Mouse (Mus musculus): ENCODE measurements around the gene Cdc37.
"Not testable (repeated sequence)": the region's sequence is repeated elsewhere in the genome, so short reads cannot be mapped to it uniquely, and the experiment has no call there.

The Cdc37 gene

DNA sequence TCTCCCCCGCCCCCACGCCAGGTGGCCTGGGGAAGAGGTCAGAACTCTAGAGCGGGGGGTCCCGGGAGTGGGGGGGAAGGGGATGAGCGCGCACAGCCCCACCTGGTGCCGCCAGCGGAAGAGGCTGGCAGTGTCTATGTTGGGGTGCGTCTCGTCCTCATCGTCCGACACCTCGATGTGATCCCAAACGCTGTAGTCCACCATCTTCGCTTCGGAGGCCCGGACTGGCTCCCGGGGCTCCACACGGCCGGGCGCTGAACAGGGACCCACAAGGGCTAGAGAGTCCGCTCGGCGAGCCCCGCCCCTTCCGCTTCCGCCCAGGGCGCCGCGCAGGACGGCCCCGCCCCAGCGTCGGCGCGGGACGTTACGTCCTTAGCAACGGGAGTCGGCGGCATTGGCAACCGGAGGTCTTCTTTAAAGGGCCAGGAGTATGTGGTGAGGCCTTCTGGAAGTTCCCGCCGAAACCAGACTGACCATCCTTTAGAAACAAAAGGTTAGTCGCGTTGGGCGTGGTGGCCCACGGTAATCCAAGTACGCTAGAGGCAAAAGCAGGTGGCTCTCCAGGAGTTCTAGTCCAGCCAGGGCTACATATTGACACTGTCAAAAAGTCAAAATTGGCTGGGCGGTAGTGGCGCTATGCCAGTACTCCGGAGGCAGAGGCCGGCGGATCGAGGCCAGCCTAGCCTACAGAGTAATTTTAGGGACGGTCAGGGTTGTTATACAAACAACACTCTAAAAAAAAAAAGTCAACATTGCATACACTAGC, at the start of gene Cdc37:
Cdc37 (minus strand) TSS at position 329 of the 766 bp plus-strand sequence.
- in situ Hi-C loops (cut with MboI; ENCODE audit: low sequenced_read_pairs) = no loop called here

DNA sequence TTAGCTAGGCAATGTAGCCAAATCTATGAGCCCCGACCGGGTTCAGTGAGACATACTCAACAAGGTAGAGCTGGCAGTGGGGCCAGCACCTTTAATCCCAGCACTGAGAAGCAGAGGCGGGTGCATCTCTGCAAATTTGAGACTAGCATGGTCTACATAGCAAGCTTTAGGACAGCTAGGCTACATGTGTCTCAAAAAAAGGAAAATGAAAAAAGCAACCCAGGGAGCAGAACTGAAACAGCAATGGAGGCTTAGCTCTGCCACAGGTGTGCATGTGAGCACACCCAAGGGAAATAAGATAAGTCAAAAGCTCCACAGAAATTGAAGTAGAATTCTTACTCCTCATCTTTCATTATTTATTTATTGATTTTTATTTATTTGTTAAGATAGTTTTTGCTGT, 49.2 kb upstream of the Cdc37 start:
- in situ Hi-C loops (cut with MboI; ENCODE audit: low sequenced_read_pairs) = no loop called here

DNA sequence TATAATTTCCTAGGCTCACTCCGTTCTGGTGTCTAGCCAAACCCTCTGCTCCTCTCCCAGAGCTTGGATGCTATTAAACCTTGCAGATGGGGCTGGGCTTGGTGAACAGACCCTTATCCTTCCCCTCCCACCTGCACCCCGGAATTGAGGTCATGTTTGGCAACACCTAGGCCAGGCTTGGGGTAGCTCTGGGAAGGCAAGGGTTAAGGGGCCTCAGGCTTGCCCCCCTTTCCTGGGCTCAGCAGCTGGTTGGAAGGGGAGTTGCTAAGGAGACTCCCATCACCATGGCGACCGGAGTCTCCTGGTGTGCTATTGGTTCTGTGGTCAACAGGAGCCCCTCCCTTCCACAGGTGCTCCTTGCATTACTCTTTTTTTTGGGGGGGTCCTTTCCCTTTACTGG, 48.2 kb upstream of the Cdc37 start:
- in situ Hi-C loops (cut with MboI; ENCODE audit: low sequenced_read_pairs) = no loop called here

DNA sequence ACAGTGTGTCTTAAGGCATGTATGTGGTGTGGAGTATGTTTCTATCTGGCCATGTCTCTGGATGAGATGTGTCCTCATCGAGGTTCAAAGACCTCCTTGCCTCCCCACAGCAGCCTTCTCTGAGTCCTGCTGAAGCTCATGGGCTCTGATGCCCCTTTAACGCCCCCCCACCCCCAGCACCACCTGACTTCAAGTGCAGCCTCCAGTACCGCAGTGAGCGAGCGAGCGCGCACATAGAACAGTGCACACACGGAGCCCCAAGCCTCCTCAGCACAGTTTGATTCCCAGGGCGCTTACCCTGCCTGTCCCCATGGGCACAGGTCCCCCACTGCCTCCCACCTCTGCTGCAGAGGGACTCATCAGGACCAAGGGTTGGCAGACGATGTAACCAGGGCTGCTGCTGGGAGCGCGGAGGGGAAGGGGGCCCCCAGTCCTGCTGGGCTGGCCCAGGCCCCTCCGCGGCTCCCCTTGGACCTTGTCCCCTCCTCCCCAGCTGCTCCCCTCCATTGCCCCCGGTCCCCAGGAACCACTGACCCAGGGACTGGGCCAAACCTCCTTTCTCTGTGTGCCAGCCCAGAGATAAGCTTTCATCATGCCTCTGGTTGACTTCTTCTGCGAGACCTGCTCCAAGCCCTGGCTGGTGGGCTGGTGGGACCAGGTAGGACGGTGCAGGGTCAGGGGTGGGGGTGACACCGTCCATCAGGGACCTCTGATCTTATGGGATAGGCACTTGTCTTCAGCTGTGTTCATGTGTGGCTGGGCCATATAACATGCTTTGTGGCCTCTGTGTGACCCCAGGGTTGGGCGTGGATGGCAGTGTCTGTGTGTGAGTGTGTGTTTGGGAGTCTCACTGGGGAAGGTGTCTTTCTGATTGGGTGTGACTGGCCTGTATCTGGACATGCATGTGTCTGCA, 47.0 kb upstream of the Cdc37 start:
- in situ Hi-C loops (cut with MboI; ENCODE audit: low sequenced_read_pairs) = no loop called here

DNA sequence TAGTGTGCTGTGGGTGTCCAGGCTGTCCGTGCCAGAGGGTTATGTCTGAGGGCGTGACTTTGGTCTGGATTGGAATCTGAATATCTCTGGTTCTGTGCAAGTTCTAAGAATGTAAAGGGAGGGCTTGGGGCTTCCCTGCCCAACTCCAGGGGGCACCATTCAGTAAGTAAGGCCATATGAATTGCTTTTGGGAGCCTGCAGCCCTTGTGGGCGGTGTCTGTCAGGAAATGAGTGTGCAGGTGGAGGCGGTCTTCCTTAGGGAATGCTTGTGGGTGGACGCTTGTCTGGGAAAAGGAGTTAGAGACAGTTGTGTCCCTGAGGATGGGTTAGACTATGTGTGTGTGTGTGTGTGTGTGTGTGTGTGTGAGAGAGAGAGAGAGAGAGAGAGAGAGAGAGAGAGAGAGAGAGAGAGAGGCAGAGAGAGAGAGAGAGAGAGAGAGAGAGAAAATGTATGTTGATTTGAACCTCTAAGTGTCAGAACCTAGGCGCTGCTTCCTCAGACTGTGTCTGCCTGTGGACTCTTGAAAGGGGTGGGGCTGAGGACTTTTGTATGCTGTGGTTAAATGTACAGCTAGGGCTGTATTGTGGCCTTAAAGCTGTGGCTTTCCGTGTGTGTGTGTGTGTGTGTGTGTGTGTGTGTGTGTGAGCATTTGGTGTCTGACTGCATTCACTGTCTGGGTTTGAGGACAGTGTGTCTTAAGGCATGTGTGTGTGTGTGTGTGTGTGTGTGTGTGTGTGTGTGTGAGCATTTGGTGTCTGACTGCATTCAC, 46.1 kb upstream of the Cdc37 start:
- in situ Hi-C loops (cut with MboI; ENCODE audit: low sequenced_read_pairs) = not testable (repeated sequence)

DNA sequence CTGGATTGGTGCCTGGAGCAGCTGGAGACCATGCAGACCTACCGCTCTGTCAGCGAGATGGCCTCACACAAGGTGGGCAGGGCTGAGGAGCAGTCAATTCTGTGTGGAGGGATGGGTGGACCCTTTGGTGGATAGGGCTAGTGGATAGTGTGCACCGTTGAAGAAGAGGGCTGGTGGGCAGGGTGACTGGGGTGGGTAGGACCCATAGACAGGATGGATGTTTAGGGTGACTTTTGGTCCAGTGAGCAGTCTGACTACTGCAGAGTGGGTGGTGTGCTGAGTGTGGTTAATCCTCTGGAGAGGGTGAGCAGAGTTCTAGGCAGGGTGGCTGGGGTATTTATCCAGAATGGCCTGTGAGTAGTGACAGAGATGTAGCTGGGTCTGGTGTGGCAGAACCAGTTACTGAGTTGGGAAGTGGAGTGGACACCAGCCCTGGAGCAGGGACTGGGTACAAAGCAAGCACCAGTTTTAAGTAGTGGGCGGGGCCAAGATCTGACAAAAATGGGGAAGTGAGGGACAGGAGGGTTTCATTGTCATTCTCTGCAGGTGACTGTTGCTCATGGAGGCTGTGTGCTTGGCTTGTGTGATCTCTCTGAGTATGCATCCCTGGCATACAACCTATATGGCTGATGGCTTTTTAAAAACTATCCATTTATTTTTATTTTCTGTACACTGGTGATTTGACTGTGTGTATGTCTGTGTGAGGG, 45.2 kb upstream of the Cdc37 start:
- in situ Hi-C loops (cut with MboI; ENCODE audit: low sequenced_read_pairs) = no loop called here

DNA sequence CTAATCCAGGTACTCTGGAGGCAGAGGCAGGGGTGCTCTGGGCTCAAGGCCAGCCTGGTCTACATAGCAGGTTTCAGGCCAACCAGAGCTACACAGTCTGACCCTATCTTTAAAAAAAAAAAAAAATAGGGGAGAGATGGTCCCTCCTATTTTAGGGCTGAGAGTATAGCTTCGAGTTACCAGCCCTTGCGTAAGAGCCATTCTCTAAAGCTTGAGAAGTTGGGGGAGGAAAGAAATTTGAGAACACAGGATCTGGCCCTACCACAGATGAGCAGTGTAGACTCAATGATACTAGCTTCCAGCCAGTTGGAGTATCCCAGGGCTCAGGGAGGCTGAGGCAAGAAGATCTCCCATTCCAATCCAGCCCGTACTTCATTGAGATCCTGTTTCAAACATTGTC, 44.0 kb upstream of the Cdc37 start:
- in situ Hi-C loops (cut with MboI; ENCODE audit: low sequenced_read_pairs) = no loop called here

DNA sequence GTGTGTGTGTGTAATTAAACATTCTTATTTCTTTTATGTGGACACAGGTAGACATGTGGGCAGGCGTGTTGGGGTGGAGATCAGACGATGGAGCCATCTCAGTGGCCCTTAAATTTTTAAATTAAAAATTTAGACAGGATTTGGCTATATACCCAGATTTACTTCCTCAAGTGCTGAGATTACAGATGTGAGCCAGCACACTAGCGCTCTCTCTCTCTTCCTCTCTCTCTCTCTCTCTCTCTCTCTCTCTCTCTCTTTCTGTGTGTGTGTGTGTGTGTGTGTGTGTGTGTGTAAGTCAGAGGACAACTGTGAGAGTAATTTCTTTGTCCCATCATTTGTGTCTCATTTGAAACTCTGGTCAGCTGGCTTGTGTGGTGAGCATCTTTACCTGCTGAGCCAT, 40.9 kb upstream of the Cdc37 start:
- in situ Hi-C loops (cut with MboI; ENCODE audit: low sequenced_read_pairs) = no loop called here

DNA sequence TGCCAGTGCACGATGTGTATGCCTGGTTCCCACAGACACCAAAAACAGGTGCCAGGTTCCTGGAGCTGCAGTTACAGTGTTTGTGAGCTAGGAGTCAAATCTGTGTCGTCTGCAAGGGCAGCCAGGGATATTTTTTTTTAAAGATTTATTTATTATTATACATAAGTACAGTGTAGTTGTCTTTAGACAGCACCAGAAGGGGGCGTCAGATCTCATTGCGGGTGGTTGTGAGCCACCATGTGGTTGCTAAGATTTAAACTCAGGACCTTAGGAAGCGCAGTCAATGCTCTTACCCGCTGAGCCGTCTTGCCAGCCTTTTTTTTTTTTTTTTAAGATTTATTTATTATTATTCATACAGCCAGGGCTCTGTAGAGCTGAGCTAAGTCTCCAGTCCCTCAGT, 40.1 kb upstream of the Cdc37 start:
- in situ Hi-C loops (cut with MboI; ENCODE audit: low sequenced_read_pairs) = no loop called here

DNA sequence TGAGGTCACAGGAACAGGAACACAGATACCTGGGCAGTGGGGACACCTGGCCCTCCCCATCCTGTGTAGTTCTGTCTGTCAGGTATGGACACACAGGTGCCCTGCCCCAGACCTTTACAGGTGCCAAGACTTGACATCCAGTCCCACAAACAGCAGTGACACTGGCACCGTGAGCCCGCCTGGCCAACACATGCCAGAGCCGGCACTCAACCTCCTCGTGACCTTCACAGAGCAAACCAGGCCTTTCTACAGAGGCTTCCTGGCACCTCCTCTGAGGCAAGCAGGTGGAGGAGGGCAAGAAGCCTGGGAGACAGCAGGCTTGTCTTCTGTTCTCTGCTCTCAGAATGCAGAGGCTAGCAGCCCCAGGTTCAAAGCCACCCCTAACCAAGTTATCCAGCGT, 35.7 kb upstream of the Cdc37 start:
- in situ Hi-C loops (cut with MboI; ENCODE audit: low sequenced_read_pairs) = no loop called here

DNA sequence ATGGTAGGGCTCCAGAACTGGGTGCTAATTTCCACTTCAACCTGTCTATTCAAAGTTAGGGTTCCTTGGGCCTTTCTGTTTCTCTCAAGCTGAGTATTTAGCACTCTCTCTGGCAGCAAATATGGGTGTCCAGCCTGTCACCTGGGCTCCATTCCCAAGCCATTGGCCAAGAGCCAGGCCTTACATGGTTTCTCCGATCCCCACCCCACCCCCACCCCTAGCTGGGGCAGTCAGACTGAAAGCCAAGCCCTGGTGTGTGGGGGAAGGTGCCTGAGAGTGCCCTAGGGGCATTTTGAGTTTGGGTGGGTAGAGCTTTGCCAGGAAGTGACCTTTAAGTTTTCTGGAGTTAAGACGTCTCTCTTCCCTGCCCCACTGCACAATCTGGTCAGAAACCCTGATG, 35.0 kb upstream of the Cdc37 start:
- in situ Hi-C loops (cut with MboI; ENCODE audit: low sequenced_read_pairs) = no loop called here

DNA sequence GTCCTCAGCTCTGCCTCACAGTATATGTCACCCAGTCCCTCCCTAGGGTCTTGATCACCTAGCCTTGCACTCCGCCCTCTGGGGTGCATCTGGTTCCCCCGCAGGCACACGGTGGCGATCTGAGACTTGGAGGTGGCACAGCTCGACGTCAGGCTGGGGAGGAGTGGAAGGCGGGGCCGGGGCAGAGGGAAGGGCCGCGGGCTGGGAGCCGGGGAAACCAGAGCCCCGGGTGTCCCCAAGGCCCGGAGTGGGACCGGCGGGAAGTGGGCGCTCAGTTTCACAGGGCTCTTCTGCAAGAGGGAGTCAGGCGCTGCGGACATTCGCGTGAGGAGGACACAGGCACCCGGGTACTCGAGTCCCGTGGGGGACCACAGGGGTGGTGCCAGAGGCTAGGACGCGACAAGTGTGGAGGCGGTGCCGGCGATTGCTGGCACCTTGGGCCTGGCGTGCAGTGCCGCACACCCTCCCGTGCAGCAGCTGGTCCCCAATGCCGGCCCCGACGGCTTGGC, 34.2 kb upstream of the Cdc37 start:
- in situ Hi-C loops (cut with MboI; ENCODE audit: low sequenced_read_pairs) = no loop called here

DNA sequence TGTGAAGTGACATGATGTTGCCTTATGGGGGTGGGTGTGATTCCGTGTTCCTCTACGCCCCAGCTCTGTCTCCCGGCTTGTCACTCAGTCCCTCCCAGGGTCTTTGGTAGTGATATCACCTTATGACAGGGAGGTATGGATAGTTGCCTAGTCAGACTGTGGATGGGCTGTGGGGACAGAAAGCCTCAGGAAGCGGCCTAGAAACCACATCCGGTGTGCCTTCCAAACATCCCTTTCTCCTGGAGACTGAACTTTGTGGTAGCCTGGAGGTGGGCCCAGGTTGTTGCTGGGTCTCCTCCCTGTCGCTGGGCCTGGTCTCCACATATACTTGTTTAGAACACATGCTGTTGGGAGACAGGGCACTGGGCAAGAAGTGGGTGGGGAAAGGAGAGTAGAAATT, 33.6 kb upstream of the Cdc37 start:
- in situ Hi-C loops (cut with MboI; ENCODE audit: low sequenced_read_pairs) = no loop called here

DNA sequence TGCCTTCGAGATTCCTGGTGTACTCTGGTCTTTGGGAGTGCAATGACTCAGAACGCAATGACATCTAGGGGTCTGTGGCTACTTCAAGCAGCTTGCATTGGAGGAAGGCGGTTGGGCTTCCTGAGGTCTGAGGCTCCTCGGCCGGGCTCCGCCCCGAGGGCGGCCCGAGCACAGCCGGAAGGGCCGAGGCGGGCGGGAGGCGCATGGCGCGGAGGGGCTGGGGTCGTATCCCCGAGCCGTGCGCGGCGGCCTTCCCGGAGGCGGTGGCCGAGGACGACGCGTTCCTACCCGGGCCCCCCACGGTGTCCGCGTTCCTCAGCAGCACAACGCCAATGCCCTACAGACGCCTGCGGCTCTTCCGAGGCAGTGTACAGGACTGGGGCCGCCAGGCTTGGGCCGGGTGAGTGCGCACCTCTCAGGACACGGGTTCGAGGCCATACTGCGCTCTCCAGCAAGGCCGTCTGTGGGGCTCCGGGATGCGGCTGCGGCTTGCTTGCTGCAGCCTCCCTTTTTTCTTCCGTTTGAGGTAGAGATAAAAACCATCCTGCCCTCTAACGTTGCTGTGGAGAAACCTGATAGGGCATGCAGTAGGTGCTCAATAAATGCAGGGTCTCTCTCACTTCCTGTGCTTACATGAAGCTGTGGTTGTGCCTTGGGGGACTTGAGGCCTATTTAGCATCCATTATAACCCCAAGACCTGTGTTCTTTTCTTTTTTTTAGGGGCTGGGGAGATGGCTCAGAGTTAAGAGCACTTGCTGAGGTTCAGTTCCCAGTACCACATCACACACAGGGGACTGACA, 31.8 kb upstream of the Cdc37 start:
- in situ Hi-C loops (cut with MboI; ENCODE audit: low sequenced_read_pairs) = no loop called here

DNA sequence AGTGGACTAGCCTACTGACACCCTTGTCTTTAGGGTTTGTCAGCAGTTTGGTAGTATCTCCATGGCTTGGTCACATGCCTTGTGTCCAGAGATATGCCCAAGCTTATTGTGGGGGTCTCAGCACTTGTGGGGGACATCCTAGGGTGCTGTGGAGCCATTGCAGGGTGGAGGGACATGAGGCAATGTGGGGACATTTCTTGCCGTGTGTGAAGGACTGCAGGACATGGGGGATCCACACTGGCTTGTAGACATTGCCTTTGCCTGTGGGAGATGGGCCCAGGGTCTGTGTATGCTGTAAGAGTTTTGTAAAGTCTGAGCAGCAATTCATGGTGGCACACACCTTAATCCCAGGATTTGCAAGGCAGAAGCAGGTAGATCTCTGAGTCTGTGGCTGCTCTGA, 31.1 kb upstream of the Cdc37 start:
- in situ Hi-C loops (cut with MboI; ENCODE audit: low sequenced_read_pairs) = no loop called here

DNA sequence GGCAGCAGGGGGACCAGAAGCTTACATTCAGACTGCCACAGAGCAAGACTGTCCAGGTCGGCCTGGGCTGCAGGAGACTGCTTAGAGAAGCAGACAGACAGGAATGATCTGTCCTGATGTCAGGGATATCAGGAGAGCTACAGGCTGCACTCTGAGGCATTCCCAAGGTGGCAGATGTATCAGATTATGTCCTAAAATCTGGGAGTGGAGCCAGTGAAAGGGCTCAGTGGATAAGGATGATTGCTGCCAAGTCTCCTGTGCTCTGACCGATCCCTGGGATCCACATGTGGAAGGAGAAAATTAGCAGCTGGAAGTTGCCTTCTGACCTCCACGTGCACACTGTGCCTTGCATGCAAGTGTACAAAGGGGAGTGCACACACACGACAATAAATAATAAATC, 30.6 kb upstream of the Cdc37 start:
- in situ Hi-C loops (cut with MboI; ENCODE audit: low sequenced_read_pairs) = no loop called here

DNA sequence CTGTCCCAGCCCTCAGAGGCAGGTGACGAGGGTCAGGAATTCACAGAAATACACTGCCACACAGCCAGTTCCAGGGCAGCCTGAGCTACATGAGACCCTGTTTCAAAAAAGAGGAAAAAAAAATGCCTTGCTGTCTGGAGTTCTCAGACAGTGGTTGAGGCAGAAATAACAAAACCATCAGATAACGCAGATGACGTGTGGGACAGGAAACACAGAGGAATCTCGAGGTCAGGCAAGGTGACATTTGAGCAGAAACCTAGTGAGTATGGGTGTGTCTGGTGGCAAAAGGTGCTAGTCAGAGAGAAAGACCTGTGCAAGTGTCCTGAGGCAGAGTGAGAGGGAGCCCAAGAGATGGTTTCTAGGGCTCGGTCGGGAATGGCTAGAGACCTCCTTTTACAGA, 22.6 kb upstream of the Cdc37 start:
- in situ Hi-C loops (cut with MboI; ENCODE audit: low sequenced_read_pairs) = no loop called here

DNA sequence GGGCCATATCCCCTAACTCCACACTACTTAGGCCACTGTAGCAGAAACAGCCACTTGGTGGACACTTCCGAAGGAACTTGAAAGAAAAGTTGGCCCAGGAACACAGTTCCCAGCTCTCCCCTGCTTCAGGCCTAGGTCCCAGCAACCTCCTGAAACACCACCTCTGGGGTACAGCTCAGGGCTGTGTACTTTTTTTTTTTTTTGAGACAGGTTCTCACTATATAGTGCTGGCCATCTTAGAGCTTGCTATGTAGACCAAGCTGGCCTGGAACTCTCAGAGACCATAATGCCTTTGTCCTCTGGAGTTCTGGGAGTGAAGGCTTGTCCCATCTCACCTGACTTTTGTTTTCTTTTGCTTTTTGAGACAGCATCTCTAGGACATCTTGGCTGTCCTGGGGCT, 19.4 kb upstream of the Cdc37 start:
- in situ Hi-C loops (cut with MboI; ENCODE audit: low sequenced_read_pairs) = no loop called here

DNA sequence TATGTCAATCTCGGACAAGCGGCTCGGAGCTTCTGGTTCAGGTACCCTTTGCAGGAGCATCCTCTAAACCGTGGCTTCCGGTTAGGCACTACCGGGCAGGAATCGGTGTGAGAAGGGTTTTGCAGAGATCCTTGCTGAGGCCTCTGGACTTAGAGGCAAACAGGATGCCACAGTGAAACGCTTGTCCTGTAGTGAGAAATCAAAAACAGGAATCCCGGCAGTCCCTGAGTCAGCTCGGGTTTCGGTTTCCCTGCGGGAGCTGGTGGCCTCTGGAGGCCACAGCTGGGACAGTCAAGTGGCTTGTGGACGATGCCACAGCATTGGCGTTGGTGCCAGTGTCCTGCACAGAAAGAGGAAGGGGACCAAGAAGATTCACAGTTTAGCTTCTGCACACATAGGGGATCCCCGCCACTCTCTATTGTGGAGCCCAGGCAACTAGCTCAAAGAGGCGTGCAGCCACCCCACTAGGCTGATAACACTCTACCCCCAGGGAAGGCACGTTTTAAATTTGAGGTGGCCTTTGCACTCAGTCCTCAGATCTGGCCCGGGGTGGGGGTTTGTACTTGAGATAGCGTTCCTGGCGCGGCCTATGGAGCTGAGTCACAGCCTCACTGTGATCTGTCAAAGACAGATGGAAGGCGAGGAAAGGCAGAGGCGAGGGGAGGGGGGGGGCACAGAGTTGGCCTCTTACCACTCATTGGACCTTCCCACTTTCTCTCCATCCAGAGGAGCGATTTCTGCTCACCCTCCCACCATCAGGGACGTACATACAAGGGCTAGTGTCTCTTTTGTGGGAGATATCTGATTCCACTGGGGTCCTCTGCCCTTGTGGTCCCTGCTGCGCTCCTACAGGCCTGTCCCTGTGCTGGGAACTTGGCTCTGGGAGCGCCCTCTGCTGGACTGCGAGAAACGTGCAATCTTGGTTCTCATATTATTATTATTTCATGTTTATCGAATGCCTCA, 18.7 kb upstream of the Cdc37 start:
- in situ Hi-C loops (cut with MboI; ENCODE audit: low sequenced_read_pairs) = no loop called here
